Mouse (Mus musculus): ENCODE measurements around the gene Mical3. TPM values are rescaled to one million over a fixed set of nuclear protein-coding genes. Genes with fewer than 3 reads are reported as not detected.

Gene Mical3
- polyA plus RNA-seq, 1 experiment from 2014 or later = 13.1 TPM

- Histone ChIP-seq H3K36me3 (no peaks in the 10 kb centered on the region), H3K27ac (no peak overlapping the region), H3K4me2 (no peak overlapping the region), H3K4me3 (replicated peaks) (no peak overlapping the region), H3K27me3 (no peaks in the 10 kb centered on the region), H3K9ac (no peak overlapping the region), H3K9me3 (replicated peaks) (no peaks in the 10 kb centered on the region), H3K4me1 (peaks cover 49% of the 10 kb centered on the region)
- WGBS = 45% methylated on average over 4 of the region's 4 CpGs
- ATAC-seq (replicated peaks; ENCODE audit: low FRiP score) = no peak
These were observed 25.1 kb downstream of the Mical3 start for GRCm38 (mm10) chr6:121105726-121106125.

GRCm38 (mm10) chr6:121103406-121104171, 27.2 kb downstream of the Mical3 start:
- H3K9ac ChIP-seq = no peak overlapping the region
- no peaks in the 10 kb centered on the region for H3K27me3 ChIP-seq
- H3K4me1 ChIP-seq = peaks cover 42% of the 10 kb centered on the region
- no peaks in the 10 kb centered on the region for H3K36me3 ChIP-seq
- no peak overlapping the region for H3K4me3 ChIP-seq (replicated peaks)
- no peak overlapping the region for H3K4me2 ChIP-seq
- ATAC-seq (replicated peaks; ENCODE audit: low FRiP score) = no peak
- H3K9me3 ChIP-seq (replicated peaks) = no peaks in the 10 kb centered on the region
- H3K27ac ChIP-seq = no peak overlapping the region
- WGBS = 86% methylated on average over 14 of the region's 14 CpGs

GRCm38 (mm10) chr6:121102941-121103340, 27.9 kb downstream of the Mical3 start:
- Histone ChIP-seq H3K4me2 (no peak overlapping the region), H3K4me3 (replicated peaks) (no peak overlapping the region), H3K9ac (no peak overlapping the region), H3K27ac (no peak overlapping the region), H3K36me3 (no peaks in the 10 kb centered on the region), H3K27me3 (no peaks in the 10 kb centered on the region), H3K9me3 (replicated peaks) (no peaks in the 10 kb centered on the region), H3K4me1 (peaks cover 39% of the 10 kb centered on the region)
- WGBS = 82% methylated on average over 10 of the region's 10 CpGs
- no peak for ATAC-seq (replicated peaks; ENCODE audit: low FRiP score)

GRCm38 (mm10) chr6:121102084-121102483, 28.7 kb downstream of the Mical3 start:
- H3K4me3 ChIP-seq (replicated peaks) = no peak overlapping the region
- peaks cover 39% of the 10 kb centered on the region for H3K4me1 ChIP-seq
- H3K27me3 ChIP-seq = no peaks in the 10 kb centered on the region
- H3K27ac ChIP-seq = no peak overlapping the region
- H3K4me2 ChIP-seq = no peak overlapping the region
- H3K36me3 ChIP-seq = no peaks in the 10 kb centered on the region
- 86% methylated on average over 2 of the region's 2 CpGs for WGBS
- no peak for ATAC-seq (replicated peaks; ENCODE audit: low FRiP score)
- H3K9ac ChIP-seq = no peak overlapping the region
- H3K9me3 ChIP-seq (replicated peaks) = no peaks in the 10 kb centered on the region

- ATAC-seq (replicated peaks; ENCODE audit: low FRiP score) = no peak
- Histone ChIP-seq H3K9ac (no peak overlapping the region), H3K9me3 (replicated peaks) (no peaks in the 10 kb centered on the region), H3K27me3 (no peaks in the 10 kb centered on the region), H3K27ac (no peak overlapping the region), H3K4me1 (peaks cover 36% of the 10 kb centered on the region), H3K4me2 (no peak overlapping the region), H3K36me3 (no peaks in the 10 kb centered on the region), H3K4me3 (replicated peaks) (no peak overlapping the region)
- WGBS = 84% methylated on average over 5 of the region's 5 CpGs
These were observed 29.6 kb downstream of the Mical3 start for GRCm38 (mm10) chr6:121101201-121101600.

- Histone ChIP-seq H3K36me3 (no peaks in the 10 kb centered on the region), H3K4me2 (no peak overlapping the region), H3K27ac (no peak overlapping the region), H3K4me3 (replicated peaks) (no peak overlapping the region), H3K27me3 (no peaks in the 10 kb centered on the region), H3K9ac (no peak overlapping the region), H3K4me1 (peaks cover 27% of the 10 kb centered on the region), H3K9me3 (replicated peaks) (no peaks in the 10 kb centered on the region)
- no peak for ATAC-seq (replicated peaks; ENCODE audit: low FRiP score)
- WGBS = 81% methylated on average over 7 of the region's 7 CpGs
These were observed 31.0 kb downstream of the Mical3 start for GRCm38 (mm10) chr6:121099831-121100230.

- no peak overlapping the region for H3K4me2 ChIP-seq
These were observed 31.6 kb downstream of the Mical3 start for GRCm38 (mm10) chr6:121099228-121099608.

GRCm38 (mm10) chr6:121098511-121099227, 32.1 kb downstream of the Mical3 start:
- no peak overlapping the region for H3K9ac ChIP-seq
- H3K27ac ChIP-seq = no peak overlapping the region
- no peak for ATAC-seq (replicated peaks; ENCODE audit: low FRiP score)
- no peak overlapping the region for H3K4me2 ChIP-seq
- H3K9me3 ChIP-seq (replicated peaks) = no peaks in the 10 kb centered on the region
- H3K36me3 ChIP-seq = no peaks in the 10 kb centered on the region
- WGBS = 78% methylated on average over 9 of the region's 9 CpGs
- no peak overlapping the region for H3K4me3 ChIP-seq (replicated peaks)
- H3K4me1 ChIP-seq = peaks cover 26% of the 10 kb centered on the region
- no peaks in the 10 kb centered on the region for H3K27me3 ChIP-seq

More at GRCm38 (mm10) chr6:121099228-121099608, 31.6 kb downstream of the Mical3 start:
- Histone ChIP-seq H3K27ac (no peak overlapping the region), H3K9me3 (replicated peaks) (no peaks in the 10 kb centered on the region), H3K9ac (no peak overlapping the region), H3K27me3 (no peaks in the 10 kb centered on the region), H3K4me1 (peaks cover 26% of the 10 kb centered on the region), H3K4me3 (replicated peaks) (no peak overlapping the region), H3K36me3 (no peaks in the 10 kb centered on the region)
- 73% methylated on average over 4 of the region's 4 CpGs for WGBS
- no peak for ATAC-seq (replicated peaks; ENCODE audit: low FRiP score)

- Histone ChIP-seq H3K27me3 (no peaks in the 10 kb centered on the region), H3K4me3 (replicated peaks) (no peak overlapping the region), H3K4me1 (peaks cover 25% of the 10 kb centered on the region), H3K27ac (no peak overlapping the region), H3K36me3 (no peaks in the 10 kb centered on the region), H3K4me2 (no peak overlapping the region), H3K9ac (no peak overlapping the region), H3K9me3 (replicated peaks) (no peaks in the 10 kb centered on the region)
- no peak for ATAC-seq (replicated peaks; ENCODE audit: low FRiP score)
- 74% methylated on average over 9 of the region's 9 CpGs for WGBS
These were observed 32.7 kb downstream of the Mical3 start for GRCm38 (mm10) chr6:121098109-121098508.

GRCm38 (mm10) chr6:121096862-121097261, 33.9 kb downstream of the Mical3 start:
- no peak overlapping the region for H3K27ac ChIP-seq
- no peak overlapping the region for H3K4me3 ChIP-seq (replicated peaks)
- no peaks in the 10 kb centered on the region for H3K9me3 ChIP-seq (replicated peaks)
- no peak for ATAC-seq (replicated peaks; ENCODE audit: low FRiP score)
- peaks cover 25% of the 10 kb centered on the region; the same call in 1 of the 2 replicates for H3K4me1 ChIP-seq
- 88% methylated on average over 8 of the region's 8 CpGs for WGBS
- H3K36me3 ChIP-seq = no peaks in the 10 kb centered on the region
- no peaks in the 10 kb centered on the region for H3K27me3 ChIP-seq
- no peak overlapping the region for H3K4me2 ChIP-seq
- no peak overlapping the region for H3K9ac ChIP-seq

GRCm38 (mm10) chr6:121096390-121096789, 34.4 kb downstream of the Mical3 start:
- no peaks in the 10 kb centered on the region for H3K36me3 ChIP-seq
- no peak overlapping the region for H3K9ac ChIP-seq
- no peak overlapping the region for H3K4me3 ChIP-seq (replicated peaks)
- H3K9me3 ChIP-seq (replicated peaks) = no peaks in the 10 kb centered on the region
- WGBS = 87% methylated on average over 8 of the region's 8 CpGs
- H3K27me3 ChIP-seq = no peaks in the 10 kb centered on the region
- peaks cover 22% of the 10 kb centered on the region; the same call in 1 of the 2 replicates for H3K4me1 ChIP-seq
- ATAC-seq (replicated peaks; ENCODE audit: low FRiP score) = no peak
- H3K4me2 ChIP-seq = no peak overlapping the region
- no peak overlapping the region for H3K27ac ChIP-seq

GRCm38 (mm10) chr6:121093662-121094408, 37.0 kb downstream of the Mical3 start:
- peaks cover 18% of the 10 kb centered on the region; the same call in 1 of the 2 replicates for H3K4me1 ChIP-seq
- 88% methylated on average over 8 of the region's 8 CpGs for WGBS
- H3K4me3 ChIP-seq (replicated peaks) = no peak overlapping the region
- H3K9ac ChIP-seq = no peak overlapping the region
- peak; percentile 86 for ATAC-seq (replicated peaks; ENCODE audit: low FRiP score)
- H3K9me3 ChIP-seq (replicated peaks) = no peaks in the 10 kb centered on the region
- no peak overlapping the region for H3K4me2 ChIP-seq
- H3K27ac ChIP-seq = no peak overlapping the region
- H3K27me3 ChIP-seq = no peaks in the 10 kb centered on the region
- H3K36me3 ChIP-seq = no peaks in the 10 kb centered on the region; the same call in 1 of the 2 replicates
